Mouse (Mus musculus): ENCODE data around the gene Sptlc3. TPM values are rescaled to one million over a fixed set of nuclear protein-coding genes. Genes with fewer than 3 reads are reported as not detected.

The Sptlc3 gene
- polyA plus RNA-seq, 1 experiment from 2014 or later: not detected

GRCm38 (mm10) chr2:139587660-139588200, 94.0 kb downstream of the Sptlc3 start:
- H3K36me3 ChIP-seq (replicated peaks; ENCODE audit: insufficient read depth, low read length): no peaks in the 10 kb centered on the region
- no peak for DNase-seq
- no peak overlapping the region for H3K4me2 ChIP-seq (ENCODE audit: low read depth, low read length)
- no peak overlapping the region for H3K9ac ChIP-seq (replicated peaks)
- H3K4me1 ChIP-seq (ENCODE audit: insufficient read depth): no peaks in the 10 kb centered on the region
- H3K27me3 ChIP-seq (ENCODE audit: insufficient read depth, low read length): no peaks in the 10 kb centered on the region
- H3K9me3 ChIP-seq (ENCODE audit: low read length): no peaks in the 10 kb centered on the region
- 80% methylated on average over 2 of the region's 2 CpGs for WGBS (ENCODE audit: insufficient replicate concordance)
- no peak overlapping the region for H3K27ac ChIP-seq (ENCODE audit: low read depth)
- no peak overlapping the region for H3K4me3 ChIP-seq (ENCODE audit: low read depth, low read length)
- TF ChIP-seq CTCF (IDR thresholded peaks at IDR 0.05; ENCODE audit: low read depth): no peak
- TF ChIP-seq EP300 (IDR thresholded peaks at IDR 0.05; ENCODE audit: low read depth): no peak
- no peak for ATAC-seq

- no peaks in the 10 kb centered on the region for H3K36me3 ChIP-seq (replicated peaks; ENCODE audit: insufficient read depth, low read length)
- no peak overlapping the region for H3K4me2 ChIP-seq (ENCODE audit: low read depth, low read length)
- DNase-seq (peak; percentile 53), ATAC-seq (no peak)
- no peak for TF ChIP-seq EP300 (IDR thresholded peaks at IDR 0.05; ENCODE audit: low read depth)
- peak; percentile 54 for TF ChIP-seq CTCF (IDR thresholded peaks at IDR 0.05; ENCODE audit: low read depth)
- no peak overlapping the region for H3K9ac ChIP-seq (replicated peaks)
- no peak overlapping the region for H3K27ac ChIP-seq (ENCODE audit: low read depth)
- no peak overlapping the region for H3K4me3 ChIP-seq (ENCODE audit: low read depth, low read length)
- no peaks in the 10 kb centered on the region for H3K9me3 ChIP-seq (ENCODE audit: low read length)
- no peaks in the 10 kb centered on the region for H3K27me3 ChIP-seq (ENCODE audit: insufficient read depth, low read length)
- no peaks in the 10 kb centered on the region for H3K4me1 ChIP-seq (ENCODE audit: insufficient read depth)
- WGBS (ENCODE audit: insufficient replicate concordance): 40% methylated on average over 4 of the region's 4 CpGs
Observed at GRCm38 (mm10) chr2:139589905-139590304, 96.2 kb downstream of the Sptlc3 start.

- peak; percentile 79 for TF ChIP-seq CTCF (IDR thresholded peaks at IDR 0.05; ENCODE audit: low read depth)
- TF ChIP-seq EP300 (IDR thresholded peaks at IDR 0.05; ENCODE audit: low read depth): no peak
- no peak for ATAC-seq
- 35% methylated on average over 10 of the region's 10 CpGs for WGBS (ENCODE audit: insufficient replicate concordance)
Observed at GRCm38 (mm10) chr2:139590888-139591698, 97.4 kb downstream of the Sptlc3 start.

GRCm38 (mm10) chr2:139592109-139592508, 98.4 kb downstream of the Sptlc3 start:
- no peaks in the 10 kb centered on the region for H3K27me3 ChIP-seq (ENCODE audit: insufficient read depth, low read length)
- no peak overlapping the region for H3K27ac ChIP-seq (ENCODE audit: low read depth)
- no peaks in the 10 kb centered on the region for H3K9me3 ChIP-seq (ENCODE audit: low read length)
- ATAC-seq (no peak), DNase-seq (no peak)
- no peak overlapping the region for H3K9ac ChIP-seq (replicated peaks)
- 70% methylated on average over 7 of the region's 7 CpGs for WGBS (ENCODE audit: insufficient replicate concordance)
- H3K36me3 ChIP-seq (replicated peaks; ENCODE audit: insufficient read depth, low read length): no peaks in the 10 kb centered on the region
- H3K4me2 ChIP-seq (ENCODE audit: low read depth, low read length): no peak overlapping the region
- no peak overlapping the region for H3K4me3 ChIP-seq (ENCODE audit: low read depth, low read length)
- H3K4me1 ChIP-seq (ENCODE audit: insufficient read depth): no peaks in the 10 kb centered on the region
- no peak for TF ChIP-seq CTCF (IDR thresholded peaks at IDR 0.05; ENCODE audit: low read depth)
- no peak for TF ChIP-seq EP300 (IDR thresholded peaks at IDR 0.05; ENCODE audit: low read depth)

More at GRCm38 (mm10) chr2:139590888-139591698, 97.4 kb downstream of the Sptlc3 start:
- Histone ChIP-seq H3K9ac (replicated peaks) (no peak overlapping the region), H3K4me2 (ENCODE audit: low read depth, low read length) (no peak overlapping the region), H3K4me3 (ENCODE audit: low read depth, low read length) (no peak overlapping the region), H3K4me1 (ENCODE audit: insufficient read depth) (no peaks in the 10 kb centered on the region), H3K36me3 (replicated peaks; ENCODE audit: insufficient read depth, low read length) (no peaks in the 10 kb centered on the region), H3K27me3 (ENCODE audit: insufficient read depth, low read length) (no peaks in the 10 kb centered on the region), H3K9me3 (ENCODE audit: low read length) (no peaks in the 10 kb centered on the region), H3K27ac (ENCODE audit: low read depth) (no peak overlapping the region)
- DNase-seq: no peak

- Histone ChIP-seq H3K27me3 (ENCODE audit: insufficient read depth, low read length) (no peaks in the 10 kb centered on the region), H3K9me3 (ENCODE audit: low read length) (no peaks in the 10 kb centered on the region), H3K4me1 (ENCODE audit: insufficient read depth) (no peaks in the 10 kb centered on the region), H3K4me3 (ENCODE audit: low read depth, low read length) (no peak overlapping the region), H3K36me3 (replicated peaks; ENCODE audit: insufficient read depth, low read length) (no peaks in the 10 kb centered on the region), H3K9ac (replicated peaks) (no peak overlapping the region), H3K4me2 (ENCODE audit: low read depth, low read length) (no peak overlapping the region), H3K27ac (ENCODE audit: low read depth) (no peak overlapping the region)
- ATAC-seq (no peak), DNase-seq (no peak)
- TF ChIP-seq EP300 (IDR thresholded peaks at IDR 0.05; ENCODE audit: low read depth): no peak
- no peak for TF ChIP-seq CTCF (IDR thresholded peaks at IDR 0.05; ENCODE audit: low read depth)
- WGBS (ENCODE audit: insufficient replicate concordance): 81% methylated on average over 5 of the region's 5 CpGs
Observed at GRCm38 (mm10) chr2:139597229-139597628, 103.5 kb downstream of the Sptlc3 start.

- no peak overlapping the region for H3K27ac ChIP-seq (ENCODE audit: low read depth)
- H3K9me3 ChIP-seq (ENCODE audit: low read length): no peaks in the 10 kb centered on the region
- DNase-seq (no peak), ATAC-seq (no peak)
- no peaks in the 10 kb centered on the region for H3K36me3 ChIP-seq (replicated peaks; ENCODE audit: insufficient read depth, low read length)
- H3K4me1 ChIP-seq (ENCODE audit: insufficient read depth): no peaks in the 10 kb centered on the region
- no peak overlapping the region for H3K4me2 ChIP-seq (ENCODE audit: low read depth, low read length)
- H3K27me3 ChIP-seq (ENCODE audit: insufficient read depth, low read length): no peaks in the 10 kb centered on the region
- H3K9ac ChIP-seq (replicated peaks): no peak overlapping the region
- 42% methylated on average over 7 of the region's 7 CpGs for WGBS (ENCODE audit: insufficient replicate concordance)
- TF ChIP-seq CTCF (IDR thresholded peaks at IDR 0.05; ENCODE audit: low read depth) (no peak), EP300 (IDR thresholded peaks at IDR 0.05; ENCODE audit: low read depth) (no peak)
- no peak overlapping the region for H3K4me3 ChIP-seq (ENCODE audit: low read depth, low read length)
Observed at GRCm38 (mm10) chr2:139601543-139602194, 108.0 kb downstream of the Sptlc3 start.

Data from liver, postnatal 0 days (tissue).